Mouse (Mus musculus): ENCODE data around the gene Iqcf3.

Iqcf3 gene

DNA sequence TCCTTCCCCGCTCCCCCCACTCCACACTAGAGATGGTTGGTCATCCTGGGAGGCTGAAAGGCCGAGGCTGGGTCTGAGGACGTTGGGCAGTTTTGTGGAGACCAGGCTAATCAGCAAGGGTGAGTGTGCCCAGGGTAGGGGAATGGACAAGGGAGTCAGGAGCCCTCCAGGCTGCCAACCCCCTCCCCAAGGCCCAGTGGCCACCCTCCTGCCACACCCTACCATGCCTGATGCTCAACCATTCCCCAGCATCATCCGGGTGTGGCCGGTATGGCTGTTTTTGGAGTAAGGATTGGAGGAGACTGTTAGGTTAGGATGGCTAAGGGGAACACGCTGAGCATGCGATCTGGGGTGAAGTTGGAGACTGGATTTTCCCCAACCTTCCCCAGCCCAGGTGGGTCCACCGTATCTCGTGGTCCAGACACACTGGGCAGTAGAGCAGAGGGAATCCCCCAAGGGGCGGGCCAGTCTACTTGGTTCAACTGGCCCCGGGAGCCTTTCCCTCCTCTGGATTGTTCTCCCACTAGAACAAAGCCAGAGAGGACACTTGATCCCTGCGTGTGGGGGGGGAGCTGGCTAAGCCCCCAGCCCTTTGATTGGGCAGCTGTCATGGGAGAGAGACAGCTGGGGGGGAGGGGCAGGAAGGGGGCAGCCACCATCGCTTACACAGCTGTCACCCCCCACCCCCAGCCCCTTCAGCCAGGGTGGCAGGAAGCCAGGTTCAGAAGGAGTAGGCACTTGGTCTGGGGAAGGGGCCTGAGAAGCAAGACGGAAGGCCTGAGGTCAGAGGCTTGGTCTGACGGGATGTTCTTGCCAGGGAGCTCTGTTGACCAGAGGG lies 104.9 kb downstream of the Iqcf3 start:
- intact Hi-C loops (cut with DNase I) = no loop called here

DNA sequence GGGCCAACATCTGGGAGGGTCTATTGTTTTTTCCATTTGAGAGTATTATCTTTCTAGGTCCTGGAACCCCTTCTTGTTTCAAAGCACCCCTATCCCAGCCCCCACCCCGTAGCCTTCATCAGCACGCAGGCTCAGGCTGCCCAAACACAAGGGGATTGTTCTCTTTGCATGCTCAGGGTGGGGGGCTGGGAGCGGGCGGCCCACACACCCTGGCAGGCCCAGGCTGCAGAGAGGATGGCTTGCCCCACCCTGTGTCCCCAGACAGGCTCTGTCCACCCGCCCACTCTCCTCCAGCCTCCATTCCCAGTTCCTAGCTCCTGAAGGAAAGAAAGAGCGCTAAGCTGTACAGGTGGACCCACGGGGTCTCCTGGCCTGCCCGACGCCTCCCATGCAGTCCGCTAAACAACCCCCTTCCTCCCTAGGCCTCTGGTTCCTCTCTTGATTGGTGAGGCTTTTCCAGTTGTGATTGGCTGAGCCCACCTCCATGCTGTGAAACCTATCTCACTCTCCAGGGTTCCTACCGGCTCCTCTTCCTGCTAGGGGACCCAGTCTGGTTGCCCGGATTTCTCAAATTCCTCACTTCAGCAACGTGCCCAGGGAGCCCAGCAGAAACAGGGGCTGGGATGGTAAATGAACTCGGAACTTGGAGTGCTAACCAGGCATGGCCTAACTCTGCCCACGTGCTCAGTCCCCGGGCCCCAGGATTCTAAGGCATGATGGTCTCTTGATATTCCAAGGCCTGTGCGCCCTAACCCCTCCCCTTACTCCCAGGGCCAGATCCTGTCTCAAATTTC lies 106.3 kb downstream of the Iqcf3 start:
- intact Hi-C loops (cut with DNase I) = no loop called here

DNA sequence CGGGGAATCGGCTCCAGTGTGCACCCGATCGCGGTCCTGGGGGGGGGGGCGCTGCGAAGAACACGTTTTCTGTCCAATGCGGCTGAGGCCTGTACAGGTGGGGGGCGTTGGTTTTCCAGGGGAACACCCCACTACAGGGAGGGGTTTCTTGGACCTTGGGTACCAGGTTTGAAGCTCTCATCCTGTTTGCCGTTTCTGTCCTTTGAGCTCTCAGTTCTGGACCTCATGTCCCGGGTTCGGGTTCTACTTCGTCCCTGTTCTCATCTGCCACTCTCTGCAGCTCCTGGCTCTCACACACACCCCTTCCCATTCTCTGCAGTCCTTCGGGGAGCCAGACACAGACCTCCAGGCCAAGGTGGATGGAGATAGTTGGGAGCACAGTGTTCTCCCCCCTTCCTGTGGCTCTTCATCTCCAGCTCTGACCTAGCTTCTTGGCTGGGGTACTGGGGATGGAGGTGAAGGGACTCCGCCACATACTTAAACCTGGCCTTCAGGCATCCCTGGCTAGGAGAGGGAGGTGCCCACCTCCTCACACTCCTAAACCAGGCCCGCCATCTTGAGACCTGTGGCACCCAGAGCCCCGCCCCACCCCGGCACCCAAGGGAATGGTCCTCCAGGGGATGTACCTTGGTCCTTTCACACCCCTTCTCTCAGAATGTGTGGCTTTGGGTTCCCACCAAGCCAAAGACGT lies 107.2 kb downstream of the Iqcf3 start:
- intact Hi-C loops (cut with DNase I) = no loop called here

DNA sequence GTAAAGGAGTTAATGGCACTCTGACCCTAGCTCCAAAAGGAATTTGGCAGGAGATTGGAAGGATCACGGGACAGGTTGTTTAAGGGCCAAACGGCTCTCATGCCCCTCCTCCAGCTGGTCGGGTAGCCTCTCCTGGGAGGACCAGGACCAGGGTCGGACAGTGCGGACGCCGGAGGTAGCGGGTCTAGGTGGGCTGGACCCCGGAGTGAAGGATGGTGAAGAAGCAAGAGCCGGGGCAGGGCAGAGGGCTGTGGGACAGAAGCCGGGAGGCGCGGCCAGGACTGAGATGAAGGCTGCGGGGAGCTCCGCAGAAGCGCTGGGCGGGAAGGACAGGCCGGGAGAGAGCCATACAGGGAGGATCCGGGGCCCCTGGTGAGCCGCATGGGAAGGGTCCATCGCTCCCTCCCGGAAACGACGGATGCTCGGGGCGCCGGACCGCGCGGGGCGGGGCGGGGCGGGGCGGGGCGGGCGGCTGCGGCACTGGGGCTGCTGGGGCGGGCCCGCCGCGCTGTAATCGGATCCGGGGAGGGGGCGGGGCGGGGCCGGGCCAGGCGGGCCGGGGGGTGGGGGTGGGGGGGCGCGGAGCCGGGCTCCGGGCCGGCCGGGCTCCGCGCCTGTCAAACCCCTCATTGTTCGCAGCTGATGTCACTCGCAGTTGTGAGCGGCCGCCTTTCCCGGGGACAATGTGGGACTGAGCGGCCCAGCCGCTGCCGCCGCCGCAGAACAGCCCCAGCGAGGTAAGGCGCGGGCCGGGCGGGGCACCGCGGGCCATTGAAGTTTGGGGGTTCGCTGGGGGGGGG lies 108.0 kb downstream of the Iqcf3 start, which contains the start of gene Pcbp4:
TSS of gene Pcbp4 (plus strand) at position 21 of the 800 bp plus-strand sequence.
- intact Hi-C loops (cut with DNase I) = no loop called here
